Mouse (Mus musculus): ENCODE data around the gene Cnksr2.

DNA sequence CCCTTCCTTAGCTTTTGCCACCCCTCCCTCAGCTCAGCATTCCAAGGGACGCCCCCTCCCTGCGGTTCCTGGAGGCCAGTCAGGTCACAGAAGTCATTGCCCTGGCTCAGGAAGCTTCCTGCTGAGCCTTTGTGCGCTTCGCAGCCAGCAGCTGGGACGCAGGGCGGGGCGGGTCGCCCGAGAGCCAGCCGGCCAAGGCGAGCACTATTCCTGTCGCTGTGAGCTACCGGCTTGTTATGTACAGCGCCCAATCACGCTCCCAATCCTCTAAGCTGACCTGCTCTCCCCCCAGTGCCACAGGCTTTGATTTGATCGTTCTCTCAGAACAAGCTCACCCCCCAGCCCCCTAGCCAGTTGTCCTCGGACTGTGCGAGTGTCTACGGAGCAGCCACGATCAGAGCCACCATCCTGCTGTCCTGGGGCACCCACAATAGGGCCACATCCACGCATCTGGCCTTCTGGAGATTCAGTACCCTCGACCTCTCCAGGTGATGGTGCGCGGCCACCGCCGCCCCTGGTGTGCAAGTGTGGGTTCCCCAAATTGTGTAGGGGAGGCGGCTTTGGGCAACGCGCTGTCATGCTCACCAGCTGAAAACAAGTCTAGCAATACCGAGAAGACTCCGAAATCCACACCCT lies 225.4 kb downstream of the Cnksr2 start:
- TF ChIP-seq EP300 (IDR thresholded peaks at IDR 0.05; ENCODE audit: low read depth) (no peak), CTCF (IDR thresholded peaks at IDR 0.05; ENCODE audit: low read depth) (no peak)

Data from heart, postnatal 0 days (tissue).